Mouse (Mus musculus) heart, adult 2 months (tissue): ENCODE measurements around the gene Rtl3. TPM values are rescaled to one million over a fixed set of nuclear protein-coding genes. Genes with fewer than 3 reads are reported as not detected.
A peak's percentile ranks its signal among the peaks of the same experiment; 100 is the strongest.

ENCODE experiments used
- DNase-seq, 2 experiments: peaks; one replicate each; pipeline ENCODE4 v3.0.0; 2021
- H3K27ac ChIP-seq: fragments of 200-600 bp; 2 replicates; pipeline ENCODE4 v1.8.1; 2022
- H3K27me3 ChIP-seq: fragments of 200-500 bp; 2 replicates; pipeline ENCODE4 v1.6.1; 2012; ENCODE audit warnings: mild to moderate bottlenecking, low read length, inconsistent platforms, mixed read lengths; ENCODE audit not compliant: control insufficient read depth, insufficient read depth
- H3K36me3 ChIP-seq: fragments of 200-500 bp; 2 replicates; pipeline ENCODE4 v1.6.1; 2012; ENCODE audit warnings: low read length, inconsistent platforms; ENCODE audit not compliant: control insufficient read depth, insufficient read depth
- H3K4me1 ChIP-seq: fragments of 200-500 bp; 2 replicates; pipeline ENCODE4 v1.6.1; 2011; ENCODE audit warnings: low read length; ENCODE audit not compliant: control insufficient read depth, insufficient read depth
- H3K4me3 ChIP-seq: fragments of 200-600 bp; 2 replicates; pipeline ENCODE4 v1.8.1; 2022
- H3K79me2 ChIP-seq: fragments of 200-500 bp; replicated peaks from 2 replicates; pipeline ENCODE4 v1.6.1; 2012; ENCODE audit warnings: mild to moderate bottlenecking, inconsistent platforms, low read length, moderate library complexity, mixed read lengths; ENCODE audit not compliant: control insufficient read depth, insufficient read depth
- H3K9ac ChIP-seq: fragments of 200-500 bp; 2 replicates; pipeline ENCODE4 v1.6.1; 2012; ENCODE audit warnings: low read depth, mild to moderate bottlenecking, control low read depth, inconsistent platforms, low read length, mixed read lengths
- CTCF ChIP-seq: fragments of 200-600 bp; IDR thresholded peaks from 2 replicates; pipeline ENCODE4 v1.8.1; 2022; ENCODE audit warnings: antibody characterized with exemption, mild to moderate bottlenecking, moderate library complexity
- EP300 ChIP-seq: fragments of 200-500 bp; IDR thresholded peaks from 2 replicates; pipeline ENCODE4 v1.6.1; 2011; ENCODE audit warnings: low read depth, low read length, control low read depth; ENCODE audit not compliant: insufficient read depth
- POLR2A ChIP-seq: fragments of 200-500 bp; IDR thresholded peaks from 2 replicates; pipeline ENCODE4 v1.6.1; 2011; ENCODE audit warnings: mild to moderate bottlenecking, low read depth, low read length, control low read depth; ENCODE audit not compliant: insufficient read depth
- WGBS: fragments of 180-500 bp; shearing (Covaris S2); methylation state at CpG from one replicate; pipeline ENCODE4 v1.1.7; 2018; 5-methylcytosine and 5-hydroxymethylcytosine counted together
- intact Hi-C: fragments of 180-260 bp; cut with DNase I; formaldehyde crosslinking; loops from one replicate; pipeline ENCODE4 v1.15.1; 2025
- long read RNA-seq: library from polyadenylated mRNA; stranded (forward); transcript quantifications from one replicate; pipeline ENCODE4 v2.0.0, GENCODE M21; 2021
- polyA plus RNA-seq: library from polyadenylated mRNA; depleted of rRNA; stranded (reverse); fragments of >200 nt; gene quantifications from 2 replicates; pipeline ENCODE4 v1.2.3, GENCODE M21; 2012; rRNA removed
- total RNA-seq, 2 experiments: library from RNA; stranded (reverse); gene quantifications; 2 replicates each; pipeline ENCODE4 v1.2.3; 2021

Rtl3 gene
- total RNA-seq (1 to 10 TPM in 1 of 2 experiments, under 1 TPM in 1; 0.47 to 1.5 TPM), polyA plus RNA-seq (1.00 and 1.9 TPM in 2 replicates)
- long read RNA-seq = 0 reads

GRCm38 (mm10) chrX:106840409-106840808 lies at the start of gene Rtl3:
TSS of gene Rtl3 (minus strand) at chrX:106840644.
- H3K36me3 ChIP-seq = no peaks in the 10 kb centered on the region
- no peaks in the 10 kb centered on the region for H3K4me1 ChIP-seq
- H3K4me3 ChIP-seq = no peak within 1 kb of the TSS
- H3K27me3 ChIP-seq = no peaks in the 10 kb centered on the region
- no peak within 1 kb of the TSS for H3K9ac ChIP-seq
- 41% methylated on average over 7 of the region's 7 CpGs for WGBS
- intact Hi-C loops = no loop called here
- DNase-seq = peak in 1 of 2 experiments; percentile 2
- no peak for TF ChIP-seq CTCF
- no peak for TF ChIP-seq POLR2A
- no peak for TF ChIP-seq EP300
- H3K79me2 ChIP-seq = no peaks in the 10 kb centered on the region
- no peak within 1 kb of the TSS for H3K27ac ChIP-seq

GRCm38 (mm10) chrX:106872315-106872714 lies 31.9 kb upstream of the Rtl3 start:
- no peak overlapping the region for H3K9ac ChIP-seq
- H3K27me3 ChIP-seq = no peaks in the 10 kb centered on the region
- no peaks in the 10 kb centered on the region for H3K36me3 ChIP-seq
- intact Hi-C loops = no loop called here
- no peak overlapping the region for H3K4me3 ChIP-seq
- TF ChIP-seq POLR2A (no peak), EP300 (no peak), CTCF (no peak)
- no peaks in the 10 kb centered on the region for H3K79me2 ChIP-seq
- no peak for DNase-seq
- no peak overlapping the region for H3K27ac ChIP-seq
- no peaks in the 10 kb centered on the region for H3K4me1 ChIP-seq
- WGBS = 49% methylated on average over 4 of the region's 4 CpGs

- no peak overlapping the region for H3K9ac ChIP-seq
- no peak for DNase-seq
- no peaks in the 10 kb centered on the region for H3K79me2 ChIP-seq
- no peaks in the 10 kb centered on the region for H3K4me1 ChIP-seq
- H3K27me3 ChIP-seq = no peaks in the 10 kb centered on the region
- no peak for TF ChIP-seq POLR2A
- TF ChIP-seq EP300 = no peak
- no peak for TF ChIP-seq CTCF
- 45% methylated on average over 3 of the region's 3 CpGs for whole genome bisulfite sequencing
- H3K27ac ChIP-seq = no peak overlapping the region
- no peak overlapping the region for H3K4me3 ChIP-seq
- intact Hi-C loops = no loop called here
- H3K36me3 ChIP-seq = no peaks in the 10 kb centered on the region
These were observed 31.4 kb upstream of the Rtl3 start for GRCm38 (mm10) chrX:106871894-106872293.

GRCm38 (mm10) chrX:106871426-106871825 lies 31.0 kb upstream of the Rtl3 start:
- Histone ChIP-seq H3K4me3 (no peak overlapping the region), H3K9ac (no peak overlapping the region), H3K36me3 (no peaks in the 10 kb centered on the region), H3K4me1 (no peaks in the 10 kb centered on the region), H3K79me2 (no peaks in the 10 kb centered on the region), H3K27ac (no peak overlapping the region), H3K27me3 (no peaks in the 10 kb centered on the region)
- WGBS = 44% methylated on average over 3 of the region's 3 CpGs
- TF ChIP-seq POLR2A (no peak), CTCF (no peak), EP300 (no peak)
- intact Hi-C loops = no loop called here
- no peak for DNase-seq

GRCm38 (mm10) chrX:106853523-106854300 lies 13.3 kb upstream of the Rtl3 start:
- Histone ChIP-seq H3K9ac (no peak overlapping the region), H3K4me3 (no peak overlapping the region), H3K79me2 (no peaks in the 10 kb centered on the region), H3K36me3 (no peaks in the 10 kb centered on the region), H3K27me3 (no peaks in the 10 kb centered on the region), H3K4me1 (no peaks in the 10 kb centered on the region), H3K27ac (no peak overlapping the region)
- DNase-seq = peak in 1 of 2 experiments; percentile 13
- 54% methylated on average over 3 of the region's 3 CpGs for WGBS
- TF ChIP-seq CTCF (no peak), EP300 (no peak), POLR2A (no peak)
- intact Hi-C loops = no loop called here

- Histone ChIP-seq H3K36me3 (no peaks in the 10 kb centered on the region), H3K4me3 (no peak overlapping the region), H3K9ac (no peak overlapping the region), H3K27ac (no peak overlapping the region), H3K79me2 (no peaks in the 10 kb centered on the region), H3K27me3 (no peaks in the 10 kb centered on the region), H3K4me1 (no peaks in the 10 kb centered on the region)
- intact Hi-C loops = no loop called here
- TF ChIP-seq CTCF = no peak
- WGBS = 36% methylated on average over 5 of the region's 5 CpGs
- peak; percentile 35 to 48 for DNase-seq
These were observed 853 bp downstream of the Rtl3 start for GRCm38 (mm10) chrX:106839591-106839990.
